Mouse (Mus musculus) stomach, postnatal 0 days (tissue): Measurements from ENCODE around the gene Mcfd2.

ENCODE experiments used
- CTCF ChIP-seq: IDR thresholded peaks from 2 replicates; pipeline ENCODE4 v1.5.1; 2016; ENCODE audit warnings: antibody characterized with exemption, low read depth, mild to moderate bottlenecking, moderate library complexity
- EP300 ChIP-seq: optimal IDR thresholded peaks from 2 replicates; pipeline ENCODE3; 2016; ENCODE audit warnings: antibody characterized with exemption

- no peak for TF ChIP-seq CTCF
- TF ChIP-seq EP300: no peak
Observed at GRCm38 (mm10) chr17:87314121-87314520, 48.4 kb upstream of the Mcfd2 start.
